Mouse (Mus musculus) spleen, adult 2 months (tissue): Measurements from ENCODE around the gene Snrpd3.

Experiments used
- CTCF ChIP-seq: fragments of 200-500 bp; IDR thresholded peaks from 2 replicates; pipeline ENCODE4 v1.5.1; 2011; ENCODE audit warnings: mild to moderate bottlenecking, inconsistent platforms; ENCODE audit not compliant: insufficient read depth, insufficient read length, insufficient replicate concordance; ENCODE audit errors: extremely low read depth
- POLR2A ChIP-seq: fragments of 200-500 bp; IDR thresholded peaks from 2 replicates; pipeline ENCODE4 v1.6.1; 2011; ENCODE audit warnings: low read depth, low read length, inconsistent platforms

DNA sequence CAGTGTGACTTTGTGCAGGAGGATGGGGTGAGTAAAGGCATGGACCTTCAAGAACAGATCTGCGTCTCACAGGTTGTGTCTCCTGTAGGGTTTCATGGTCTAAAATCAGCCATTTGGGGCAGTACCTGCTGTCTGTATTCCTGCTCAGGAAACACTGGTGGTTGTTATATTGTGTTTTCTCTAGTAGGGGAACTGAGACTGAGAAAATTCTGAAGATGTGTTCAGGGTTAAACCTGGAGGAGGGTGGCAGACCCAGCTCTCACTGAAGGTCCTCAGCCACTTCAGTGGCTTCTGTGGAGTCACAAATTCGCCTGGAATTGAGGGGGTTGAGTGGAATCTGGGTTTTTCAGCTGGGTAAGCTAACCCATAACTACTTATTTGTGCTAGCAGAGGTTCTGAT is 13.0 kb downstream of the Snrpd3 start:
- TF ChIP-seq CTCF, result no peak
- no peak for TF ChIP-seq POLR2A
